Mouse (Mus musculus) stomach, embryonic 16.5 days (tissue): Measurements from ENCODE around the gene Ranbp17. TPM values are rescaled to one million over a fixed set of nuclear protein-coding genes. Genes with fewer than 3 reads are reported as not detected.

ENCODE experiments used
- ATAC-seq: fragments of 200-750 bp; cut with Nextera tagmentation; 2 replicates; pipeline ENCODE4 v1.8.0; 2017; ENCODE audit warnings: moderate number of reproducible peaks, moderate TSS enrichment; ENCODE audit not compliant: insufficient read depth, low FRiP score
- H3K27ac ChIP-seq: fragments of 300-500 bp; sonication (generic); 2 replicates; pipeline ENCODE4 v1.5.1; 2014; ENCODE audit warnings: low read length
- H3K27me3 ChIP-seq: fragments of 300-500 bp; sonication (generic); 2 replicates; pipeline ENCODE4 v1.6.1; 2014; ENCODE audit warnings: low read length, control low read depth, mixed read lengths; ENCODE audit not compliant: control insufficient read depth, insufficient read depth
- H3K36me3 ChIP-seq: fragments of 300-500 bp; sonication (generic); 2 replicates; pipeline ENCODE4 v1.6.1; 2014; ENCODE audit warnings: low read length; ENCODE audit not compliant: control insufficient read depth, insufficient read depth
- H3K4me1 ChIP-seq: fragments of 300-500 bp; sonication (generic); 2 replicates; pipeline ENCODE4 v1.6.1; 2014; ENCODE audit warnings: low read length, control low read depth, mixed read lengths; ENCODE audit not compliant: control insufficient read depth, insufficient read depth
- H3K4me2 ChIP-seq: fragments of 300-500 bp; sonication (generic); 2 replicates; pipeline ENCODE4 v1.6.1; 2014; ENCODE audit warnings: low read depth, low read length, mixed read lengths
- H3K4me3 ChIP-seq: fragments of 300-500 bp; sonication (generic); replicated peaks from 2 replicates; pipeline ENCODE4 v1.5.1; 2014; ENCODE audit warnings: mild to moderate bottlenecking, low read length
- H3K9ac ChIP-seq: fragments of 300-500 bp; sonication (generic); 2 replicates; pipeline ENCODE4 v1.6.1; 2014; ENCODE audit warnings: low read length
- H3K9me3 ChIP-seq: fragments of 300-500 bp; sonication (generic); replicated peaks from 2 replicates; pipeline ENCODE4 v1.6.1; 2016; ENCODE audit warnings: low read length, control low read depth; ENCODE audit not compliant: control insufficient read depth
- WGBS: fragments of 180-500 bp; shearing (Covaris S2); extraction: QIAGEN DNeasy Blood & Tissue Kit; methylation state at CpG from one replicate; pipeline ENCODE4 v1.1.7; 2014; 5-methylcytosine and 5-hydroxymethylcytosine counted together
- polyA plus RNA-seq: library from polyadenylated mRNA; unstranded; fragments of >200 nt; fragmentation: Nextera tagmentation; extraction: Ambion mirVana; gene quantifications from 2 replicates; pipeline ENCODE4 v1.2.1, GENCODE M21; 2015

The Ranbp17 gene
- polyA plus RNA-seq, 1 experiment from 2014 or later: 4.4 TPM

DNA sequence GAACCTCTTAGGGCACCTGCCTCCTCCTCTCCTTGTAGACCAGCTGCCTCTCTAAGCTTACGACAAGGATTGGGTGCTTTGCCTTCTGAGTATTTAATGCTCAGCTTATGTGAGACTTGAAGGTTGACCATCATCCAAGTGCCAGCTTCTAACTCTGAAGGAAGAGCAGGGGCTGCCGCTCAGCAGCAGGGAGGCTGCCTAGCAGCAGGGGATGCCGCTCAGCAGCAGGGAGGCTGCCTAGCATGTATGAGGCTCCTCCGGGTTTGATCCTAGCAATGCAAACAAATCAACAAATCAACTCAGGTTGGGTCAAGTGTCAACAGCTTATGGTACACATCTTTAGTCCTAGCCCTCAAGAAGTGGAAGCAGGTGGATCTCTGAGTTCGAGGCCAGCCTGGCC lies 281.5 kb downstream of the Ranbp17 start:
- Histone ChIP-seq H3K36me3 (no peaks in the 10 kb centered on the region), H3K9ac (no peak overlapping the region), H3K9me3 (no peaks in the 10 kb centered on the region), H3K4me1 (no peaks in the 10 kb centered on the region), H3K4me3 (no peak overlapping the region), H3K4me2 (no peak overlapping the region), H3K27me3 (no peaks in the 10 kb centered on the region), H3K27ac (no peak overlapping the region)
- no peak for ATAC-seq
- 71% methylated on average over 5 of the region's 5 CpGs for WGBS

GRCm38 (mm10) chr11:33228186-33228585 lies 285.4 kb downstream of the Ranbp17 start:
- no peak for ATAC-seq
- Histone ChIP-seq H3K4me3 (no peak overlapping the region), H3K27me3 (no peaks in the 10 kb centered on the region), H3K4me2 (no peak overlapping the region), H3K4me1 (no peaks in the 10 kb centered on the region), H3K9ac (no peak overlapping the region), H3K9me3 (no peaks in the 10 kb centered on the region), H3K27ac (no peak overlapping the region), H3K36me3 (no peaks in the 10 kb centered on the region)
- 84% methylated on average over 2 of the region's 2 CpGs for WGBS

- Histone ChIP-seq H3K4me1 (0 out of 2 replicates have a peak, but pooled peaks cover 3% of the 10 kb centered on the region), H3K4me3 (no peak overlapping the region), H3K27ac (no peak overlapping the region), H3K36me3 (no peaks in the 10 kb centered on the region), H3K9ac (no peak overlapping the region), H3K4me2 (no peak overlapping the region), H3K9me3 (no peaks in the 10 kb centered on the region), H3K27me3 (no peaks in the 10 kb centered on the region)
- WGBS: 80% methylated on average over 8 of the region's 8 CpGs
- ATAC-seq: no peak
These were observed 287.0 kb downstream of the Ranbp17 start for GRCm38 (mm10) chr11:33226516-33226915.

DNA sequence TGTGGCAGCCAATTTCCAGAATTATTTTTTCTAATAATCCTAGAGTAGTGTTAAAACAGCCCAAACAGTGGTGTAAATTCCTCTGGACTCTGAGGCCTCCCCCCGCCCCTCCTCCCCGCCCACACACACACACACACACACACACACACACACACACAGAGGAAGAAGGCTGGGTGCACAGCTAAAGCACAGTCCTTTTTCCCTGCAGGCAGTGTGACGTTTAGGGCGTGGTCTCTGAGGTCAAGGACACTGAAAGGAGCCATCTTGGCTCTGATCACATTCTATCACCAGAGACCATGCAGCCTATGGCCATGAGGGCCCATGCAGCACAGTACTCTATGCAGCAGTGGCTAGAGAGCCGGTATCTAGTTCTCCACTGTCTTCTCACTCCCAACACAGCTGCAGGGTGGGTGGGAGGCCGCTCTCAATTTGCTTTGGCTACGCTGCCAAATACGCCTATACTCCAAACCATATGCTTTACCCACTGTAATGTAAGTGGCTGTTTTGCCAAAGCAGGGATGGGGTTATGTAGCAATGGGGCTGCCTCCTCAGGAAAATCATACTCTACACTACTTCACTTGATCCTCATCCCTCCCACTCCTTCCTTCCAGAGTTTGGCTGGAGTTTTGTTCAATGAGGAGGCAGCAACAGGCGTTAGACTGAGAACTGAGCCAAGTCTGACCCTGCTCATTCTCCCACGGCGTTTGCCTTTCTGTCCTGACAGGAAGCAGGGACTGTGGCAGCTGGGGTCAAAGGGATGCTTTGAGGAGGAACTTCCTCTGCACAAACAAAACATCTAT lies 291.8 kb downstream of the Ranbp17 start:
- no peak overlapping the region for H3K4me3 ChIP-seq
- H3K9me3 ChIP-seq: no peaks in the 10 kb centered on the region
- H3K27me3 ChIP-seq: no peaks in the 10 kb centered on the region
- H3K4me1 ChIP-seq: peaks cover 8% of the 10 kb centered on the region; the same call in 1 of the 2 replicates
- WGBS: 56% methylated on average over 11 of the region's 11 CpGs
- no peak overlapping the region for H3K4me2 ChIP-seq
- no peak; the same call in 1 of the 2 replicates for ATAC-seq
- H3K27ac ChIP-seq: no peak overlapping the region
- no peak overlapping the region for H3K9ac ChIP-seq
- H3K36me3 ChIP-seq: no peaks in the 10 kb centered on the region

DNA sequence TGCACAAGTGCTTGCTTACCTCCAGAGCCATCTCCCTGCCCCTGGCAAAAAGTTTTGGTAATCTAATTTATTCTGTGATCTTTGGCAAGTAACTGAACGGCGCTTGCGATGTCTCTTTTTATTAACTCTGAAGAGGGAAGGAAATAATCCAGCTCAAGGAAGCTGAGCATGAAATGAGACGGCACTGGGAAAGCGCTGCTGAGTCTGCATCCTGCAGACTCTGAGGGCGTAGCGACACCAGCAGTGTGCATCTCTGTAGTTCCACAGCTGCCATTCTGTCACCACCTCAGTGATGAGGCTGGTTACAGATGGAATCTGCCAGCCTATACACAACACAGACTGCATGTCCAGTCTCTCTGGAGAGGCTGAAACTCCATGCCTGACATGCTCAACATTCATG lies 292.8 kb downstream of the Ranbp17 start:
- no peak overlapping the region for H3K27ac ChIP-seq
- peaks cover 8% of the 10 kb centered on the region; the same call in 1 of the 2 replicates for H3K4me1 ChIP-seq
- ATAC-seq: no peak
- H3K36me3 ChIP-seq: no peaks in the 10 kb centered on the region
- no peaks in the 10 kb centered on the region for H3K27me3 ChIP-seq
- 85% methylated on average over 7 of the region's 7 CpGs for WGBS
- H3K9ac ChIP-seq: no peak overlapping the region
- H3K4me3 ChIP-seq: no peak overlapping the region
- H3K9me3 ChIP-seq: no peaks in the 10 kb centered on the region
- no peak overlapping the region for H3K4me2 ChIP-seq

- Histone ChIP-seq H3K9me3 (no peaks in the 10 kb centered on the region), H3K27me3 (no peaks in the 10 kb centered on the region), H3K36me3 (no peaks in the 10 kb centered on the region), H3K27ac (no peak overlapping the region), H3K9ac (no peak overlapping the region), H3K4me3 (no peak overlapping the region), H3K4me1 (peaks cover 8% of the 10 kb centered on the region; the same call in 1 of the 2 replicates), H3K4me2 (no peak overlapping the region)
- no peak for ATAC-seq
- 58% methylated on average over 8 of the region's 8 CpGs for WGBS
These were observed 296.0 kb downstream of the Ranbp17 start for GRCm38 (mm10) chr11:33217384-33218079.

- no peak for ATAC-seq
- no peak overlapping the region for H3K27ac ChIP-seq
- WGBS: 84% methylated on average over 2 of the region's 2 CpGs
- H3K9me3 ChIP-seq: no peaks in the 10 kb centered on the region
- H3K4me2 ChIP-seq: no peak overlapping the region
- no peak overlapping the region for H3K9ac ChIP-seq
- H3K27me3 ChIP-seq: peaks cover 52% of the 10 kb centered on the region
- peaks cover 13% of the 10 kb centered on the region for H3K4me1 ChIP-seq
- no peak overlapping the region for H3K4me3 ChIP-seq
- no peaks in the 10 kb centered on the region for H3K36me3 ChIP-seq
These were observed 306.1 kb downstream of the Ranbp17 start for GRCm38 (mm10) chr11:33207411-33207810.

GRCm38 (mm10) chr11:33204966-33205365 lies 308.6 kb downstream of the Ranbp17 start:
- no peak for ATAC-seq
- H3K9me3 ChIP-seq: no peaks in the 10 kb centered on the region
- 10% methylated on average over 3 of the region's 3 CpGs for WGBS
- peaks cover 25% of the 10 kb centered on the region for H3K4me1 ChIP-seq
- H3K9ac ChIP-seq: no peak overlapping the region
- H3K4me3 ChIP-seq: no peak overlapping the region
- peaks cover 75% of the 10 kb centered on the region for H3K27me3 ChIP-seq
- H3K36me3 ChIP-seq: no peaks in the 10 kb centered on the region
- H3K4me2 ChIP-seq: no peak overlapping the region
- H3K27ac ChIP-seq: no peak overlapping the region

DNA sequence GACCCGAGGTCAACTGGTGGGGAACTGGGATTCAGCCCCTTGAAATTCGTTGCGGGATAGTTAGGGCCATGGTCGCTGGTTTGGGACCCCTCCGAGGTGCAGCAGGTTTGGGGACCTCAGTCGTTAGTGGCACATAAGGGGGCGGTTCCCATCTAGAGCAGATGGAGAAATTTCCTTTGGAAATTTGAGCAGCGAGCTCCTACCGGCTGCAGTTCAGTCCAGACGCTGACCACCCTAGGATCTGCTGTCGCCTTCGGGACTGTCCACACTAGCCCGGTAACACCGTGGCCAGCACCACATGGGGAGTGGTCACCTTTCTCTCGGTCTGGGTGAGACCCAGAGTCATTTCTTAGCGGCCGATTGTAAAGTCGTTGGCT lies 309.2 kb downstream of the Ranbp17 start:
- Histone ChIP-seq H3K4me3 (no peak overlapping the region), H3K36me3 (no peaks in the 10 kb centered on the region), H3K4me1 (peaks cover 25% of the 10 kb centered on the region), H3K9me3 (no peaks in the 10 kb centered on the region), H3K4me2 (no peak overlapping the region), H3K27ac (no peak overlapping the region), H3K9ac (no peak overlapping the region), H3K27me3 (peaks cover 81% of the 10 kb centered on the region)
- ATAC-seq: no peak
- WGBS: 2% methylated on average over 18 of the region's 18 CpGs
